Mouse (Mus musculus) heart, adult 2 months (tissue): ENCODE measurements around the gene Tomm40. TPM values are rescaled to one million over a fixed set of nuclear protein-coding genes. Genes with fewer than 3 reads are reported as not detected.

Experiments used
- DNase-seq, 2 experiments: peaks; one replicate each; pipeline ENCODE4 v3.0.0; 2021
- H3K27ac ChIP-seq: fragments of 200-600 bp; 2 replicates; pipeline ENCODE4 v1.8.1; 2022
- H3K27me3 ChIP-seq: fragments of 200-500 bp; 2 replicates; pipeline ENCODE4 v1.6.1; 2012; ENCODE audit warnings: mild to moderate bottlenecking, low read length, inconsistent platforms, mixed read lengths; ENCODE audit not compliant: control insufficient read depth, insufficient read depth
- H3K36me3 ChIP-seq: fragments of 200-500 bp; 2 replicates; pipeline ENCODE4 v1.6.1; 2012; ENCODE audit warnings: low read length, inconsistent platforms; ENCODE audit not compliant: control insufficient read depth, insufficient read depth
- H3K4me1 ChIP-seq: fragments of 200-500 bp; 2 replicates; pipeline ENCODE4 v1.6.1; 2011; ENCODE audit warnings: low read length; ENCODE audit not compliant: control insufficient read depth, insufficient read depth
- H3K4me3 ChIP-seq: fragments of 200-600 bp; 2 replicates; pipeline ENCODE4 v1.8.1; 2022
- H3K79me2 ChIP-seq: fragments of 200-500 bp; replicated peaks from 2 replicates; pipeline ENCODE4 v1.6.1; 2012; ENCODE audit warnings: mild to moderate bottlenecking, inconsistent platforms, low read length, moderate library complexity, mixed read lengths; ENCODE audit not compliant: control insufficient read depth, insufficient read depth
- H3K9ac ChIP-seq: fragments of 200-500 bp; 2 replicates; pipeline ENCODE4 v1.6.1; 2012; ENCODE audit warnings: low read depth, mild to moderate bottlenecking, control low read depth, inconsistent platforms, low read length, mixed read lengths
- CTCF ChIP-seq: fragments of 200-600 bp; IDR thresholded peaks from 2 replicates; pipeline ENCODE4 v1.8.1; 2022; ENCODE audit warnings: antibody characterized with exemption, mild to moderate bottlenecking, moderate library complexity
- EP300 ChIP-seq: fragments of 200-500 bp; IDR thresholded peaks from 2 replicates; pipeline ENCODE4 v1.6.1; 2011; ENCODE audit warnings: low read depth, low read length, control low read depth; ENCODE audit not compliant: insufficient read depth
- POLR2A ChIP-seq: fragments of 200-500 bp; IDR thresholded peaks from 2 replicates; pipeline ENCODE4 v1.6.1; 2011; ENCODE audit warnings: mild to moderate bottlenecking, low read depth, low read length, control low read depth; ENCODE audit not compliant: insufficient read depth
- WGBS: fragments of 180-500 bp; shearing (Covaris S2); methylation state at CpG from one replicate; pipeline ENCODE4 v1.1.7; 2018; 5-methylcytosine and 5-hydroxymethylcytosine counted together
- intact Hi-C: fragments of 180-260 bp; cut with DNase I; formaldehyde crosslinking; loops from one replicate; pipeline ENCODE4 v1.15.1; 2025
- polyA plus RNA-seq: library from polyadenylated mRNA; depleted of rRNA; stranded (reverse); fragments of >200 nt; gene quantifications from 2 replicates; pipeline ENCODE4 v1.2.3, GENCODE M21; 2012
- total RNA-seq, 2 experiments: library from RNA; stranded (reverse); gene quantifications; 2 replicates each; pipeline ENCODE4 v1.2.3; 2021

Gene Tomm40
- total and polyA plus RNA-seq, 3 experiments = 91.2 to 98.2 (median 92.7) TPM

- intact Hi-C loops = no loop called here
Observed at GRCm38 (mm10) chr7:19717346-19717745, 2.1 kb upstream of the Tomm40 start.

GRCm38 (mm10) chr7:19716822-19717221 lies 1.6 kb upstream of the Tomm40 start:
- H3K4me3 ChIP-seq = no peak overlapping the region
- peaks cover 2% of the 10 kb centered on the region for H3K4me1 ChIP-seq
- H3K27ac ChIP-seq = no peak overlapping the region
- no peak for DNase-seq
- H3K79me2 ChIP-seq = no peaks in the 10 kb centered on the region
- 71% methylated on average over 2 of the region's 2 CpGs for WGBS
- H3K9ac ChIP-seq = no peak overlapping the region
- intact Hi-C loops = no loop called here
- no peaks in the 10 kb centered on the region for H3K36me3 ChIP-seq
- H3K27me3 ChIP-seq = no peaks in the 10 kb centered on the region
- TF ChIP-seq EP300 (no peak), CTCF (no peak), POLR2A (no peak)

More at GRCm38 (mm10) chr7:19717346-19717745, 2.1 kb upstream of the Tomm40 start:
- no peak for DNase-seq
- no peaks in the 10 kb centered on the region for H3K27me3 ChIP-seq
- WGBS = 76% methylated on average over 4 of the region's 4 CpGs
- no peak overlapping the region for H3K27ac ChIP-seq
- H3K4me1 ChIP-seq = peaks cover 2% of the 10 kb centered on the region
- no peak overlapping the region for H3K9ac ChIP-seq
- no peak overlapping the region for H3K4me3 ChIP-seq
- no peak for TF ChIP-seq POLR2A
- no peak for TF ChIP-seq EP300
- no peak for TF ChIP-seq CTCF
- H3K79me2 ChIP-seq = no peaks in the 10 kb centered on the region
- no peaks in the 10 kb centered on the region for H3K36me3 ChIP-seq

- Histone ChIP-seq H3K9ac (peak overlapping the region; percentile 7; the same call in 1 of the 2 replicates), H3K36me3 (no peaks in the 10 kb centered on the region), H3K27ac (peak overlapping the region; percentile 91), H3K27me3 (no peaks in the 10 kb centered on the region), H3K4me3 (peak overlapping the region; percentile 64), H3K79me2 (no peaks in the 10 kb centered on the region), H3K4me1 (peaks cover 2% of the 10 kb centered on the region)
- no peak for TF ChIP-seq CTCF
- peak; percentile 29; the same call in 1 of the 2 replicates for TF ChIP-seq EP300
- intact Hi-C loops = no loop called here
- 4% methylated on average over 18 of the region's 18 CpGs for WGBS
- DNase-seq = no peak
Observed at GRCm38 (mm10) chr7:19716055-19716682, 931 bp upstream of the Tomm40 start.

- peak overlapping the region; percentile 83 for H3K9ac ChIP-seq
- TF ChIP-seq CTCF (no peak), EP300 (no peak), POLR2A (no peak)
- H3K4me3 ChIP-seq = peak overlapping the region; percentile 82
- no peaks in the 10 kb centered on the region for H3K27me3 ChIP-seq
- peak overlapping the region; percentile 84 for H3K27ac ChIP-seq
- no peaks in the 10 kb centered on the region for H3K79me2 ChIP-seq
- under 1% methylated on average over 39 of the region's 39 CpGs for WGBS
- peaks cover 2% of the 10 kb centered on the region for H3K4me1 ChIP-seq
- intact Hi-C loops = loop anchor here (1.0 kb wide), 1 partner anchor 34 kb away; no protein-coding TSS in a partner anchor
- no peaks in the 10 kb centered on the region for H3K36me3 ChIP-seq
- DNase-seq = no peak
Observed at GRCm38 (mm10) chr7:19714836-19715235, 402 bp downstream of the Tomm40 start.

GRCm38 (mm10) chr7:19713598-19713997 lies 1.6 kb downstream of the Tomm40 start:
- Histone ChIP-seq H3K4me3 (no peak overlapping the region), H3K9ac (no peak overlapping the region), H3K4me1 (peaks cover 2% of the 10 kb centered on the region), H3K27ac (no peak overlapping the region), H3K27me3 (no peaks in the 10 kb centered on the region), H3K36me3 (no peaks in the 10 kb centered on the region), H3K79me2 (no peaks in the 10 kb centered on the region)
- 88% methylated on average over 9 of the region's 9 CpGs for WGBS
- no peak for TF ChIP-seq EP300
- no peak for TF ChIP-seq POLR2A
- no peak for TF ChIP-seq CTCF
- intact Hi-C loops = loop anchor here (1.0 kb wide), 1 partner anchor 44 kb away; no protein-coding TSS in a partner anchor
- DNase-seq = no peak

GRCm38 (mm10) chr7:19713196-19713595 lies 2.0 kb downstream of the Tomm40 start:
- 36% methylated on average over 4 of the region's 4 CpGs for WGBS
- Histone ChIP-seq H3K27ac (no peak overlapping the region), H3K27me3 (no peaks in the 10 kb centered on the region), H3K79me2 (no peaks in the 10 kb centered on the region), H3K36me3 (no peaks in the 10 kb centered on the region), H3K9ac (no peak overlapping the region), H3K4me3 (no peak overlapping the region), H3K4me1 (peaks cover 2% of the 10 kb centered on the region)
- intact Hi-C loops = loop anchor here (1.0 kb wide), 1 partner anchor 44 kb away; no protein-coding TSS in a partner anchor
- TF ChIP-seq CTCF (peak; percentile 67), POLR2A (no peak)
- DNase-seq = no peak
